Mouse (Mus musculus) midbrain, embryonic 10.5 days (tissue): ENCODE measurements around the gene Mthfd1l. TPM values are rescaled to one million over a fixed set of nuclear protein-coding genes. Genes with fewer than 3 reads are reported as not detected.
"Not testable (repeated sequence)": the region's sequence is repeated elsewhere in the genome, so short reads cannot be mapped to it uniquely, and the experiment has no call there.

Experiments
- DNase-seq: peaks from one replicate; pipeline ENCODE4 v3.0.0-alpha.2; 2017; ENCODE audit warnings: low spot score
- H3K27ac ChIP-seq: fragments of 300-500 bp; sonication (generic); replicated peaks from 2 replicates; pipeline ENCODE4 v1.5.1; 2016; ENCODE audit warnings: mild to moderate bottlenecking
- H3K27me3 ChIP-seq: fragments of 300-500 bp; sonication (generic); 2 replicates; pipeline ENCODE4 v1.6.1; 2016; ENCODE audit warnings: low read depth, mild to moderate bottlenecking; ENCODE audit not compliant: poor library complexity, severe bottlenecking
- H3K36me3 ChIP-seq: fragments of 300-500 bp; sonication (generic); 2 replicates; pipeline ENCODE4 v1.6.1; 2016; ENCODE audit warnings: mild to moderate bottlenecking, moderate library complexity
- H3K4me1 ChIP-seq: fragments of 300-500 bp; sonication (generic); 2 replicates; pipeline ENCODE4 v1.6.1; 2016
- H3K4me3 ChIP-seq: fragments of 300-500 bp; sonication (generic); 2 replicates; pipeline ENCODE4 v1.5.1; 2016; ENCODE audit warnings: mild to moderate bottlenecking, moderate library complexity
- H3K9me3 ChIP-seq: fragments of 300-500 bp; sonication (generic); replicated peaks from 2 replicates; pipeline ENCODE4 v1.6.1; 2016; ENCODE audit warnings: mild to moderate bottlenecking
- WGBS: fragments of 180-500 bp; shearing (Covaris S2); methylation state at CpG from one replicate; pipeline ENCODE4 v1.1.7; 2016; 5-methylcytosine and 5-hydroxymethylcytosine counted together
- polyA plus RNA-seq: library from polyadenylated mRNA; unstranded; fragments of >200 nt; fragmentation: Nextera tagmentation; extraction: Ambion mirVana; gene quantifications from 2 replicates; pipeline ENCODE4 v1.2.1, GENCODE M21; 2016

Mthfd1l gene
- polyA plus RNA-seq, 1 experiment from 2014 or later: 25.2 TPM

DNA sequence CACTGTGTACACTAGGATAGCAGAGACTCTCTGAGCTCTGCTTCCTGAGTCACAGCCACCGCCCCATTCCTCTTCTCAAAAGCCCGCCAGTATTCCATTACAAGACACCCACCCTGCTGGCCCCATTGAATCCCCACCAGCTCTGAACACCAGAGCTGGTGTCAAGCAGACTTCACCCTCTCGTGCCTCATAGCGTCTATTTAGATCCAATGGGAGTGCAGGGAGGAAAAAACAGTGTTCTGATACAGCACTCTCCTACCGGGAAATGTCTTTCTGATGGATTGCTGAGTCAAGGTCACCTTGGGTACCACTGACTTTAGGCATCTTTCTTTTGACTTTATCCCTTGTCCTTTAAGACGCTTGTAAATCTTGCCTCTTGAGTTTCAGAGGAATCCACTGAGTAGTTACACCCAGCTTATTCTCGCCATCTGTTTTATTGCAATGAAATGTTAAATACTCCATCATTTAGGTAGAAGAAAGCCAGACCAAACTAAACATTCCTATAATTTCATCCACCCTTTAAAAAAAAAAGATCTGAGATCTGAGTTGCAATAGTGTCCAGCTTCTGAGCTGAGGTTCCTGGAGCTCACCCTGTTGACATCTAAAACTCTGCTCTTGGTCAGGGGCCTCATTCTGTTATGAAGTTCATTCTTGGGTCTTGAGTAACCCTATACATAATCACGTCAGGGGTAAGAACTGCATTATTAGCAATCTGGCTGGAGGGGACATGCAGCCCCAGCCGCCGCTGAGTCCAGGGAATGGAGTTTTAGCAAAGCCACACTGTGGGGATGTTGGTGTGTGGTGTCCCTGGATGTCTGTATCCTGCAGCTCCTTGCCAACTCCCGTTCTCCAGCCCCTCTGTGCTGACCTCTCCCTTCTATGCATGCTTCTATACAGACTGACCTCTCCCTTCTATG, 88.4 kb downstream of the Mthfd1l start:
- Histone ChIP-seq H3K4me1 (no peaks in the 10 kb centered on the region), H3K27ac (no peak overlapping the region), H3K36me3 (peaks cover 11% of the 10 kb centered on the region), H3K4me3 (no peak overlapping the region), H3K27me3 (no peaks in the 10 kb centered on the region), H3K9me3 (no peaks in the 10 kb centered on the region)
- no peak for DNase-seq
- 90% methylated on average over 11 of the region's 11 CpGs for WGBS

DNA sequence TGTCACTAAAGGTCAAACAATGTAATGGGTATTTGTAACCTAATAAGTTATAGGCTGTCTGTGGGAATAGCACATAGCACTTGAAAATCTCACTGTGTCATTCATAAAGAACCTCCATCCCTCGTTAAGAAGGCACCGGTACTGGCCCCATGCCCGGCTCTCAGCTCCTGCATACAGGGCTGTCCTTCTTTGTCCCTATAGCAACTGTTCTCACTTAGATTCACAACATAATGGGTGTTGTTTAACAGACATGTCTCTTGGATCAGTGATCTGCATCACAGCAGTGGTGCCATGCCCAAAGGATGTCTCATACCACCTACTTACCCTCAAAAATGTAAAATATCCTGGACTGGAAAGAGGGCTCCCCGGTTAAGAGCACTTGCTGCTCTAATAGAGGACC, 90.6 kb downstream of the Mthfd1l start:
- DNase-seq: no peak
- Histone ChIP-seq H3K9me3 (no peaks in the 10 kb centered on the region), H3K36me3 (peaks cover 11% of the 10 kb centered on the region), H3K4me3 (no peak overlapping the region), H3K4me1 (no peaks in the 10 kb centered on the region), H3K27me3 (no peaks in the 10 kb centered on the region), H3K27ac (no peak overlapping the region)
- WGBS: 93% methylated on average over 4 of the region's 4 CpGs

DNA sequence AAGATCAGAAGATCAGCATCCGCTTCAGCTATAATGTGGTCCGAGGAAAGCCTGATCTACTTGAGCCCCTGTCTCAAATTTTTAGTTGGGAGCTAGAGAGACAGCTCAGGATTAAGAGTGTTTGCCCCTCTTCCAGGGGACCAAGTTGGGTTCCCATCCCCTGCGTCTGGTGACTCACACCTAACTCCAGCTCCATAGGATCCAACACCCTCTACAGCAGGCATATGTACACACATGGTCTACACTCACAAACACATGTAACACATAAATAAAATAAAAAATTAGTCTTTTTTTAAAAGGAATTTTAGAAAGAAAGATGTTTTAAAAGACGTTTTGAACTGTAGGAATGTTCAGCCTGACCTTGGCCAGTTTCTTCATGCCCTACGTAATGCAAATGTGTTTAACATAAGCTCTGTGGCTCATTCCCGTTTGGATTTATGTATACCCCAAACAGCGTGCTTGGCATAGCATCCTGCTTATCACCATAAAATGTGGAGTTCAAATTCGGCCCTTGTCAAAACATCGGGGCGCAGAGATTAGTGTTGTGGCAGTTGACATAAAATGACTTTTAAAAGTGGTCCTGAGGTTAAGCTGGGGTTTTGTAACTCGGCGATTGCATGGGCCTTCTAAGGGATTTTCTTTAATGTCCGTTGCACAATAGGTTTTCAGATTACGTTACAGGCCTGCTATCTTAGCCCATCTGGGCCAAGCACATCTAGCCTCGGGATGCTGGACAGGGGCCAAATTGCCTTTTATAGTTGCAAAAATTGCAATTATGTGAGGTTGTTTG, 92.6 kb downstream of the Mthfd1l start:
- Histone ChIP-seq H3K36me3 (peaks cover 16% of the 10 kb centered on the region), H3K27me3 (no peaks in the 10 kb centered on the region), H3K27ac (no peak overlapping the region), H3K4me3 (no peak overlapping the region), H3K9me3 (no peaks in the 10 kb centered on the region), H3K4me1 (no peaks in the 10 kb centered on the region)
- DNase-seq: no peak
- 84% methylated on average over 15 of the region's 15 CpGs for WGBS

DNA sequence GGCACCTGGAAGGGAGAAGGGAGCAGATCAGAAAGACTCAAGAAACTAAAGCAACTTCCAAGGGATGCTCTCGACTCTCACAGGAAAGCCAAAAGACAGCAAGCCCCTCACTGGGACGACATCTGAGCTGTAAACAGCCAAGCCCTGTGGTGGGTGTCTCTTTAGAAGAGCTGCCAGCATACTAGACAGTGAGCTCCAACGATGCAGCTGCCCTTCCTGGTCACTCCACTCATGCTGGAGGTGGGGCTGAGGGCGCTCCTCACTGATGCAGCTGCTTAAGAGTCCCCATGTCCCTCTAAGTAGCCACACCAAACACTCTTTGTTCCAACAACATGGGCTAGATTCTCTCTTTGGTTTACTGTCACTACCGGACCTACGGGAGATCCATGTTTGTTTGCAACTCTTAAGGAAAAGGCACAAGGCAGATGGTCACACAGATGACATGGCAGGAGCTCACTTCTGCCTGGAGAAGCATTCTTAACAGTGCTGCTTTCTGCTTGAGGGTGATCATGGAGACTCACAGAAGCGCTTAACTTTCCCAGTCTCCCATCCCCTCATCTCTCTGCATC, 96.4 kb downstream of the Mthfd1l start:
- peaks cover 5% of the 10 kb centered on the region; the same call in 1 of the 2 replicates for H3K36me3 ChIP-seq
- no peaks in the 10 kb centered on the region for H3K27me3 ChIP-seq
- no peak overlapping the region for H3K4me3 ChIP-seq
- WGBS: 90% methylated on average over 7 of the region's 7 CpGs
- no peak overlapping the region for H3K27ac ChIP-seq
- no peaks in the 10 kb centered on the region for H3K4me1 ChIP-seq
- no peaks in the 10 kb centered on the region; the same call in 1 of the 2 replicates for H3K9me3 ChIP-seq
- DNase-seq: no peak

DNA sequence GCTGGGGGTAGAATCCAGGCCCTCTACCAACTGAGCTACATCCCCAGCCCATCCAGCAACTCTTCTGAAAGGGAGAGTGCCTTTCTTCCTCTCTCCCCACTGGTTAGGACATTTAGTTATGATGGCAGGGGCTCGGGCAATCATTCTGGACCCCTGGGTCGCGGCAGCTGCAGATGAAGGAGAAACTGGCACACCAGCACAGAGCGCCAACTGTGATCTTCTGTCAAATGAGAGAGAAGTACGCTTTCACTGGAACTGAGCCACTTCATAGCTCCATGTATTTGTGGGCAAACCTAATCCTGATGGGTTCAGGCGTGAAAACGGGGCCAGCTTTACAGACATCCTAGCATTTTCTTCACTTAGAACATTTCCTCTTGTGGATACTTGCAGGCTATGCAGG, 97.1 kb downstream of the Mthfd1l start:
- no peak overlapping the region for H3K4me3 ChIP-seq
- H3K27me3 ChIP-seq: no peaks in the 10 kb centered on the region
- H3K4me1 ChIP-seq: no peaks in the 10 kb centered on the region
- DNase-seq: no peak
- WGBS: 94% methylated on average over 7 of the region's 7 CpGs
- peaks cover 5% of the 10 kb centered on the region; the same call in 1 of the 2 replicates for H3K36me3 ChIP-seq
- no peaks in the 10 kb centered on the region; the same call in 1 of the 2 replicates for H3K9me3 ChIP-seq
- H3K27ac ChIP-seq: no peak overlapping the region

DNA sequence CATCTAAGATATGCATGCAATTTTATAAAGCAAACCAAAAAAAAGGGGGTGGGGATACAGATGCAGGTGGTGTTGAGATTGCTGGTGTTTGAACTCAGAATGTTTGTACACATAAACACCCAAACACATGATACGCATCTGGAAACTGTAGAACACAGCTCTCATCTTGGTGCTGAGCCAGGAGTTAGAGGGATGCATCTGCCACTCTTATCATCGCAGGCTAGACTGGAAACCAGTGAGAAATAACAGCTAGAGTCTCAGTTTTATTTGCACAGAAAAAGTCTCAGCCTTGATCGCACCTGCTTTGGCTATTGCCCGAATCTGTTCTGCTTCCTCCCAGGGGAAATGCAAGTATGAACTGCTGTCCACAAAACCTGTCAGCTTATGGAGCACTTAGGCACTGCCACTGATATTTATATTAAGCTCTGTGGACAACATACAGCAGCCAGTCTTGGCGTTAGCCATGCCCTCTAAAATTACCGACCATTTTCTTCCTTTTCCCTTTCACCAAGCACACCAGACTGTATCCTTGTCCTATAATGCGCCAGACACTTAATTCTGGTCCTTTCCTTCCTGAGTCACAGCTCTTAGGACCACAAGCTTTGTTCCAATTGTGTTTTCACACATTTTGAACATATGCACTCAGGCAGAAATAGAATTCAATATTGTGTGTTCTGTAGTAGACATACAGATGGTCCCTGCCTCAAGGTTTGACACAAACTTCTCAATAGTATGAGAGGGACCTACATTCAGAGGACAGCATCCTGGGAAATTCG, 98.3 kb downstream of the Mthfd1l start:
- no peak overlapping the region for H3K27ac ChIP-seq
- 95% methylated on average over 8 of the region's 8 CpGs for WGBS
- peaks cover 5% of the 10 kb centered on the region; the same call in 1 of the 2 replicates for H3K36me3 ChIP-seq
- no peaks in the 10 kb centered on the region for H3K27me3 ChIP-seq
- H3K4me1 ChIP-seq: no peaks in the 10 kb centered on the region
- H3K9me3 ChIP-seq: no peaks in the 10 kb centered on the region; the same call in 1 of the 2 replicates
- no peak for DNase-seq
- no peak overlapping the region for H3K4me3 ChIP-seq

DNA sequence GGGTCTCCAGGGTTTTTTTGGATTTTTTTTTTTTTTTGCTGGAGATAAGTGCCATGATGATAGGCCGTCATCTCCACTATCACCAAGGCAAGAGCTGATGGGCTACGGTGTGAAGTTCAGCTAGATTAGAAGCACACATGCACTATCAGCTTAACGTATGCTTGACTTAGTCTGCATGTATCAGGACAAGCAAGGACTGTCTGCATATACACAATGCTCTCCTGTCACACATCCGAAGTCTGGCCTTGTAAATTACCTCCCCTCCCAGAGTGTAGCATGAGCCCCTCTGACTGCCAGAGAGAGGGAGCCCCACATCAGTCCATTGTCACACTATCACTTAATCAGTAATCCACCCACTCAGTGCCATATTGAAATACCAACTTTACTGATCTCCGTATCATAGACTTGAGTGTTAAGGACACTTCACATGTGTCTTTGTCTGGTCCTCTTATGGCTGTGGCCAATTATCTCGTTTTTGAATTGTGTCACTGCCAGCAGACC, 99.0 kb downstream of the Mthfd1l start:
- DNase-seq: no peak
- Histone ChIP-seq H3K4me1 (no peaks in the 10 kb centered on the region), H3K27ac (no peak overlapping the region), H3K9me3 (no peaks in the 10 kb centered on the region; the same call in 1 of the 2 replicates), H3K4me3 (no peak overlapping the region), H3K36me3 (peaks cover 5% of the 10 kb centered on the region; the same call in 1 of the 2 replicates), H3K27me3 (no peaks in the 10 kb centered on the region)
- 87% methylated on average over 6 of the region's 6 CpGs for WGBS

DNA sequence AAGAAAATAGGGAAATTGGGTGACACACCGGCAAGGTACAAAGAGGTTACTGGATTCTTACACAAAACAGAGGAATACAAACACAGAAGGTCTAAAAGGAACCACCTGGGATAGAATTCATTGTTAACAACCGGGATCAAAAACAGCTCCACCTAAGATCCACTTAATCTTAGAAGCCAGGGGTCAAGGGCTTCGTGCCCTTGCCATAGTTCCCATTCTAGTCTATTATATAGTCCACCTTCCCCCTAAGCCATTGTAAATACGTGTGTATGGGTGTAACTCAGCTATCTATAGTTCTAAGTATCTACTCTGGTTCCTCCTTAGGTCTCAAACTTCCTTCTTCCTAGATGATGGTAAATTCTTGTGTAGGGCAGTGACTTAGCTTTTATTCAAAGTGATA, 99.6 kb downstream of the Mthfd1l start:
- not testable (repeated sequence) for DNase-seq, H3K36me3 ChIP-seq, H3K9me3 ChIP-seq, H3K4me3 ChIP-seq, H3K27ac ChIP-seq, H3K4me1 ChIP-seq, H3K27me3 ChIP-seq
- 92% methylated on average over 4 of the region's 4 CpGs for WGBS

DNA sequence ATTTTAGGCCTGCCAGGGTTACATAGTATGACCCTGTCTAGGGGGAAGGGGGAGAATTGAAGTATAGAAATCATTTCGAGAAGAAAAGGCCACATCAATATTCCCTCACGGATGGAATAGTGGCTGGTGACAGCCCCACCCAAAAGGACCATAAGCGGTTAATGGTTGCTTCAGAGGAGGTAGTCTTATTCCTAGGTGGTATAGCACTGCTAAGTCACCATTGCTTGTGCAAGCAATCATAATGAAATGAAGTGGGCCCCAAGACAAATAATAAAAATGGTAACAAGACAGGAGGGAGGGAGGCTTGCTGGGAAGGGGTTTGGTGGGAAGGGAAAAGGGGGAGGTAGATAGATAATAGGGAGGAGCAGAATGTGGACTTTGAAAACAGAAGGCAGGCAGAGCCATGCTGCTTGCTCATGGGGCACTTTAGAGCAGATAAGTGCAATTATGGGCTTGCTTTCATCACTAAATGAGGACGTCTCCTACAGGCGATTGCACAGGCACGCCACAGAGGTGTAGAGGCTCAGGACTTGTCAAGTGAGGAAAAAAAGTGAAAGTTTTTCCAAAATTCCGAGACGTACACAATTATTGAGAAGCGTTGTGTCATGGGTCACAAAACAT, 105.4 kb downstream of the Mthfd1l start:
- no peak overlapping the region for H3K27ac ChIP-seq
- H3K27me3 ChIP-seq: no peaks in the 10 kb centered on the region
- H3K36me3 ChIP-seq: no peaks in the 10 kb centered on the region
- no peak for DNase-seq
- no peaks in the 10 kb centered on the region for H3K4me1 ChIP-seq
- H3K4me3 ChIP-seq: no peak overlapping the region
- no peaks in the 10 kb centered on the region for H3K9me3 ChIP-seq
- 89% methylated on average over 9 of the region's 9 CpGs for WGBS

DNA sequence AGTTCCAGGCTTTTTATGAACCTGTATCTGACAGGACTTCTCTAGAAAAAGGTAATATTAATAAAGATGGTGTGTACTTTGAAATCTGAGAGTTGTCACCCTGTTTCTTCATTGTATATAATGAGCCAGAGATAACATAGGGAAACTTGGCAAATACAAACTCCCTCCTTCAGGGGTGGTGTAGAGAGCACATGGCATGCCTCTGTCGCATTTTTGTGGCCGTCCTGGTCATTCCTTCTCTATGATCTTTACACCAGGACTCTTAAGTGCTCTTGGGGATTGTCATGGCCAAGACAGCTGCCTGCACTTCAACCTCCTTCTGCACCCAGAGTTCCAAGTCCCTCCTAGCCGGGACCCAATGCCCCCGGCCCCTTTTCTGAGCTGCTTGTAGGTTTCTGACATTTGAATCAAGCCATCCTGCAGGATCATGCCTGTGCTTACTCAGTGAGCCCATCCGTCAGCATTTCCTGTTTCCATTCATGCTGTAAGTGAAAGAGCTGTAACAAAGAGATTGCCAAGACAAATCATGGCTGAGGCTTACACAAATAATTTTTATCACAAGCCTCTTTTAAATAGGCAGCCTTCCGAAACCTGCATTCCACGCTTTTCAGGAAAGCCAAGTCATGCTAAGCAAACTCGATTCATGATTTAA, 106.2 kb downstream of the Mthfd1l start:
- Histone ChIP-seq H3K27me3 (no peaks in the 10 kb centered on the region), H3K4me3 (no peak overlapping the region), H3K9me3 (no peaks in the 10 kb centered on the region), H3K27ac (no peak overlapping the region), H3K4me1 (no peaks in the 10 kb centered on the region), H3K36me3 (peaks cover 6% of the 10 kb centered on the region; the same call in 1 of the 2 replicates)
- DNase-seq: no peak
- 85% methylated on average over 8 of the region's 8 CpGs for WGBS

DNA sequence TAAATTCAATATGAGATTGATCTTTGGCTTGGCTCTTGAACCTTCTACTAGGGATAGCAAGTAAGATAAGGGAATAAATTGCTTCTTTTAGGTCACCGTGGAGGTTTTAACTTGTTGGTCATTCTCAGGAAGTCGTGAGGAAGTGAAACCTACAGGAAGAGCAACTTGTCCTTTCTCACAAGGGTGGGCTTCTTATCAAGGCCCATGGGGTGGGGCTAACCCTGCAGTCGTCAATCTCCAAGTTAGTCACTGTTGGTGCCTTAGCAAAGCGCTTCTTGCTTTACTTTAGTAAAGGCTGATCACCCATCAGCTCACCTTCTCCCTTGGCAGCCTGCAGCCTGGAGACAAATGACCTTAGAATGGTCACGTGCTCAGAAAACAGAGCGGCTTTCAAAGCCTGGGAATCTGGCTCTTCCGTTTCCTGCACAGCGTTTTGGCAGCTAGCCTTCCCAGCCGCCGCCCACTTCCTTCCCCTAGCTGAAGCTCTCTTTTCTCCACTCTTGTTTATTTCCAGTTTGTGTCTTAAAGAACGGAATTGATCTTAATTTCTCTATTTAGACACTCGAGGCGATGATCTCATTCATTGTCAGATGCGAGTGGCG, 106.8 kb downstream of the Mthfd1l start:
- no peak overlapping the region for H3K27ac ChIP-seq
- WGBS: 84% methylated on average over 15 of the region's 15 CpGs
- DNase-seq: no peak
- no peak overlapping the region for H3K4me3 ChIP-seq
- H3K36me3 ChIP-seq: peaks cover 6% of the 10 kb centered on the region; the same call in 1 of the 2 replicates
- no peaks in the 10 kb centered on the region for H3K9me3 ChIP-seq
- peaks cover 3% of the 10 kb centered on the region for H3K4me1 ChIP-seq
- H3K27me3 ChIP-seq: no peaks in the 10 kb centered on the region
